Mouse (Mus musculus) adrenal gland, adult 2 months (tissue): Measurements from ENCODE around the gene Etv3. TPM values are rescaled to one million over a fixed set of nuclear protein-coding genes. Genes with fewer than 3 reads are reported as not detected.
"Not testable (repeated sequence)": the region's sequence is repeated elsewhere in the genome, so short reads cannot be mapped to it uniquely, and the experiment has no call there.

ENCODE experiments used
- DNase-seq: peaks from one replicate; pipeline ENCODE4 v3.0.0; 2021
- long read RNA-seq: library from polyadenylated mRNA; stranded (forward); transcript quantifications from one replicate; pipeline ENCODE4 v2.0.0, GENCODE M21; 2021
- polyA plus RNA-seq: library from polyadenylated mRNA; depleted of rRNA; stranded (reverse); fragments of >200 nt; gene quantifications from 2 replicates; pipeline ENCODE4 v1.2.3, GENCODE M21; 2012; rRNA removed
- total RNA-seq, 2 experiments: library from RNA; stranded (reverse); gene quantifications; 2 replicates each; pipeline ENCODE4 v1.2.3; 2021

The Etv3 gene
- 10 to 100 TPM; 19.4 to 25.8 TPM for total RNA-seq
- polyA plus RNA-seq = 10.8 and 11.2 TPM in 2 replicates
- long read RNA-seq, full-length matches to known transcripts = 6 of 12 reads
- long read RNA-seq, partial matches to known transcripts = 0 of 12 reads
- long read RNA-seq, other reads (novel, unspliced or antisense) = 6 of 12 reads

GRCm38 (mm10) chr3:87525043-87525836, at the start of gene Etv3:
Etv3 (plus strand) TSS chr3:87525407.
- peak; percentile 95 for DNase-seq

DNA sequence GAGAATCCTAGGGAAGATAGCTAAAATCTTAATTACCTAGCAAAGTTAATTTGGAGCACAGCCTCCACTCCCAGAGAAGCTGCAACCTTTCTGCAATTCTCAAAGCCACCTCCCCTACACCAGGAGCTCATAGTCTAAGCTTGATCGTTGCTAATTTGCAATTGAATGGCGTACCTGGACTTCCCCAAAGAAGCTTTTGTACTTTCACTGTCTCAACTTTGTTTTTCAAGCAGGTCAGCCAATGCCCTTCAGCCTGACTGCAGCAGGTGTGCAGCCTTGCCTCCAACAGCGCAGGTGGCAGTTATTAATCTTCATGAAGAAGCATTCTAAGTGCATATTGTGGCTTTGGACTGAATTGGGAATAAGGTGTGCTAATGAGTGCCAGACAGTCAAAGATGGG, 47.3 kb upstream of the Etv3 start:
- DNase-seq = not testable (repeated sequence)

DNA sequence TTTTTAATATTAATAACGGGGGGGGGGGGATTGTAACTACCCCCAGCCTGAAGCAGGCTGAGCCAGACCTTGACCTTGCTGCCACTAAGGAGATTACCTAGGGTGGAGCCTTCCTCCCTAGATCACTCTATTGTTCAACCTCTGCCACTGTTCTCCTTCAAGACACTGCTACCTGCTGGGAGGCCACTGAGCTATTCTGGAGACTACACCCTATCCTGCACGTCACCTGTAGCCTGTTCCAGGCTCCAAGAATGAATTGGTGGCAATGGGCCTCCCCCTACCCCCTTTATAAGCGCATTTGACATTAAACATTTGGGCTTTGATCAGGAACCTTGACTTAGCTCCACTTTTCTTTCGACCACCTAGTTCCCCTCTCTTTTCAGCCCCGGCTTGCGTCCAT, 46.6 kb upstream of the Etv3 start:
- DNase-seq = not testable (repeated sequence)

DNA sequence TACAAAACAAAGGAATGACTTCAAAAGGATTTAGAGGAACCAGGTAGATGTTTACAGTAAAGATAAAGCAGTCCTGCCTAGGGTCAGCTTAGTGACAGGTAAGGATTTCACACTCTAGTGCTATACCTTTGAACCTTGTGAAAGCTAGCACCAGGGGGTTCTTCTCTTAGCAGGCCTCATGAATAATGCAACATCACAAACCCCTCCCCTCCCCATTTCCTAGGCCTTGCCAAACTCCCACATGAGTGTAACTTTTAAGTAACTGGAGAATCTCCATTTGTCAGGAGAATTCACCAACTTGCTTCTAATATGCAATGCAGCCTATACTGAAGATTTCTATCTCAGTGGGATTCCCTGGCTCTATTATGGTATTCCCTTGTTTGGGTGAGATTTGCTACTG, 46.0 kb upstream of the Etv3 start:
- not testable (repeated sequence) for DNase-seq

- no peak for DNase-seq
Observed at GRCm38 (mm10) chr3:87487392-87487791, 37.8 kb upstream of the Etv3 start.

- no peak for DNase-seq
Observed at GRCm38 (mm10) chr3:87487911-87488310, 37.3 kb upstream of the Etv3 start.

DNA sequence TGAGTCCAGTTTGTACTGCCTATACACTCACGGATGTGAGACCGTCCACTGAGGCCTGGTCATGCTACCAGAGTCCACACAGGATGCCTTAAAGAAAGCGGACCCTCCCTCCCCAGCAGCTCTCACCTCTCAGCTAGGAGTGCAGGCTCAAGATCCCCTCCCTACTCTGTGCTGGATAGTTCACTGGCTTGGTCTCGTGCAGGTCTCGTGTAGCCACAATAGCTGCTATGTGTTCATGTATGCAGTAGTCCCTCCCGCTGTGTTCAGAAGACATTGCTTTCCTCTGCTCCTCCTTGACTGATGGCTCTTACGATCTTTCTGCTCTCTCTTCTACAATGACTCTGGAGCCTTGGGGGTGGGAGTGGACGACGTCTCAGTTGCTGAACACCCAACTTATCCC, 26.9 kb upstream of the Etv3 start:
- no peak for DNase-seq

- peak; percentile 66 for DNase-seq
Observed at GRCm38 (mm10) chr3:87499072-87499471, 26.1 kb upstream of the Etv3 start.

DNA sequence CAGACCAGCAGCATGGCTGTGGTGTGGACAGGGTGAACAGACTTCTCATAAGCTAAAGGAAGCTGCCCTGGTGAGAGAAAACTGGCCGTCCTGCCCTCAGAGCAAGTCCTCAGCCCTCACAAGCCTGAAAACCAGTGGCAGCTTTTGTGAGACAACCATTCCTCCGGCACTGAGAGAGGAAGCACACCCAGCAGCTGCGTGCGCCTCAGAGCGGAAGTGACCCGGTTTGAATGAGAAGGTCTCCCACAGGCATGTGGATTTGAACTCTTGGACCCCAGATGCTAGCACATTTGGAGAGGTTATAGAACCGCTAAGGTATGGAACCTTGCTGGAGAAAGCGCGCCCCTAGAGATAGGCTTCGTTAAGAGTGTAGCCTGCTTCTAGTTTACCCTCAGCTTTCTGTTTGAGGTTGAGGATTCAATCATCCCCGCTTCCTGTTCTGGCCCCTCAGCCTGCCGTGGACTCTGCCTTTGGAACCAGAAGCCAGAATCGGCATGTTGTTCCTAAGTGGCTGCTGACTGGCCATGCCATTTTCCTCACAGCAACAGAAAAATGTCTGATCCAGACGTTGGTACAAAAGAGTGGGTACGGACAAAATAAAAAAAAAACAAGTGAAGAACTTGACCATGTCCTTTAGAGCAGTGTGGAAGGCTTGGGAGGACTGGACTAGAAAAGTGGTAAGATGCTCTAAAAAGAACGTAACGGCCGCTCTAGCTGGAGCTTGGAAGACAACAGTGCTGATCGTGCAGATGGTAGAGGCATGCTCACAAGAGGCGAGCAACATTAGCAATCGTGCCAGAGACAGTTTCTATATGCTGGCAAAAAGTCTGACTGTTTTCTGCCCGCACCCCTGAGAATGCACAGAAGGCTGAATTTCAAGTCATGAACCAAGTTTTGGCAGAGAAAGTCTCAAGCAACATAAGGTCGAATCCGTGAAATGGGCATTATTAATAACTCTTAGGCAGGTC, 24.8 kb upstream of the Etv3 start:
- DNase-seq = no peak

DNA sequence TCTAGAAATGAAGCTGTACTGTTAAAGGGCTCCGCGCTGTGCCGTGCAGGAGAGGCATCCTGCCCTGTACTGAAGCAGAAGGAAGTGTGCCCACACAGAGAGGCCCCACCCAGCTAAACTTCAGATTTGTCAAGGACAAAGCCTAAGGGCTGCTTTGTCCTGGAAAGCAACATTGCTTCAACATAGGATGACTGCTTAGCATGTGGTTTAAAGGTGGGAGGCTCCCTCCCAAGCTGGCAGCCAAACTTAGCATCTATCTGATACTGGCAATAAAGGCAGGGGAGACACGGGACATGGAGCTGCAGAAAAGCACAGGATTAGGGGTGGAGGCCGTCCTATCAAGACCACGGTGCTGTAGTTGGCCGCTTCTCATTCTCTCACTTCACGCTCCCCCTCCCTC, 24.1 kb upstream of the Etv3 start:
- DNase-seq = no peak

DNA sequence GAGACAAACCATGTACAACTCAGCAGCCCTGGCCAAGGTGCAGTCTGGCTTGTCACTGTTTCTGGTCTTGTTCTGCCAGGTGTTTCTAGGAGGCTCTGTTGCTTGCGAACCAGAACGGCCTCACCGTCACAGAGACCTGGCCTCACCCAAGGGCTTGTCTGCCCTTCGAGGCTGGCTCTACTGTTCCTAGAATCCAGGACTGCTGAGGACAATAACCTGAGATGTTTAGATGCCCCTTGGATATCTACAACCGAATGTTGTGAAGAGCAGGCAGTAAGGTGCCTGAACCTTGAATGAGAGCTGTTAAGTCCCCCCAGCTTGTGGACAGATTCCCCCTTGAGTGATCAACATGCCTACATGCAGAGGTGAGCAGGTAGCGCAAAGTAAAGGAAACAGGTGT, 22.4 kb upstream of the Etv3 start:
- DNase-seq = no peak

DNA sequence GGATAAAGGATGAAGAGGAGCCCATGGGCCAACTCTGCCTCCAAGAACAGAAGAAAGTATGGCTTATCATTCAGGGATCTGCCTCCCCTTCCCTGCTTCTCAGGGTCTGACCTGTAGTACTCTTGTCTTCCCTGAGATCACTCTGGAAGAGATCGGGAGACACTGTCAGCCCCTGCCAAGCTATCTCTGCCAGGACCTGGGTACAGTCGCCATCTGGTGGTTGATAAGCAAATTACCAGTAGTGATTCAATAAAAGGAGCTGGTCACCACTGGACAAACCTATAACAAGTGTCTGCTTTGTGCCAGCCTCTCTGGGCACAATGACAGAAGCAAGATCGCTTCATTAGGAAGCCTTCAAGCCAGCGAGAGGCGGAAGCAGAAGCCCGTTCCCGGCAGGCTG, 20.9 kb upstream of the Etv3 start:
- peak; percentile 36 for DNase-seq

- no peak for DNase-seq
Observed at GRCm38 (mm10) chr3:87504749-87505425, 20.3 kb upstream of the Etv3 start.

GRCm38 (mm10) chr3:87506456-87507416, 18.5 kb upstream of the Etv3 start:
- no peak for DNase-seq

GRCm38 (mm10) chr3:87508205-87508901, 16.9 kb upstream of the Etv3 start:
- peak; percentile 81 for DNase-seq

GRCm38 (mm10) chr3:87509061-87509460, 16.1 kb upstream of the Etv3 start:
- peak; percentile 80 for DNase-seq

GRCm38 (mm10) chr3:87510832-87511231, 14.4 kb upstream of the Etv3 start:
- no peak for DNase-seq

GRCm38 (mm10) chr3:87511971-87512765, 13.0 kb upstream of the Etv3 start:
- DNase-seq = no peak

DNA sequence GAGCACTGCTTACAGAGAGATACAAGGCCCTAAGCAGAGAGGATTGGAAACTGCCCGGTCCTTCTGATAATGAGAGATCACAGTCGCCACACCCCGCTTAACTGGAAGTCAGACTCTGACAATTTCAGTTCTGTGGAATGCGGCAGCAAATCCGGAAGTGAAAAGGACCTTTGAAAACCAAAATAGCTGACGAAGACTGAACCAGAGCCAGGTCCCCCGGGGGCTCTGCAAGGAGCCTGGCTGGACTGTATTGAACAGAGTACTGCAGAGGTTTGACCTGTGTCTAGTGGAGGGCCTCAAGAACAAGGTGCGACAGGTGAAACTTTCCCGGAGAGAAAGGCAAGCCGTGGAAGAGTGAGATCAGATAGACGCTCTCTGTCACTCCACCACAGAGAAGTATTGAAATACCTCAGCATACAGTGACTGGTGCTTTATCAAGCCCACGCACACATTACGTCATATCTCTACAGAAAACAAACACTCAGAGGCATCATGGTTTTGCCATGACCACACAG, 9.6 kb upstream of the Etv3 start:
- no peak for DNase-seq
